Mouse (Mus musculus) lung, embryonic 14.5 days (tissue): ENCODE results near the gene Nol4l. TPM values are rescaled to one million over a fixed set of nuclear protein-coding genes. Genes with fewer than 3 reads are reported as not detected.

Experiments
- ATAC-seq: fragments of 200-750 bp; cut with Nextera tagmentation; 2 replicates; pipeline ENCODE4 v1.8.0; 2017; ENCODE audit warnings: mild to moderate bottlenecking, moderate TSS enrichment, moderate library complexity; ENCODE audit not compliant: insufficient read depth
- DNase-seq: peaks from one replicate; pipeline ENCODE4 v3.0.0-alpha.2; 2015
- H3K27ac ChIP-seq: fragments of 300-500 bp; sonication (generic); 2 replicates; pipeline ENCODE4 v1.5.1; 2014; ENCODE audit warnings: low read depth, mild to moderate bottlenecking, moderate library complexity
- H3K27me3 ChIP-seq: fragments of 300-500 bp; sonication (generic); 2 replicates; pipeline ENCODE4 v1.6.1; 2014; ENCODE audit warnings: low read length, control low read depth; ENCODE audit not compliant: insufficient read depth
- H3K36me3 ChIP-seq: fragments of 300-500 bp; sonication (generic); 2 replicates; pipeline ENCODE4 v1.6.1; 2014; ENCODE audit warnings: control low read depth; ENCODE audit not compliant: insufficient read depth
- H3K4me1 ChIP-seq: fragments of 300-500 bp; sonication (generic); 2 replicates; pipeline ENCODE4 v1.6.1; 2014; ENCODE audit warnings: antibody characterized with exemption, control low read depth; ENCODE audit not compliant: insufficient read depth
- H3K4me2 ChIP-seq: fragments of 300-500 bp; sonication (generic); 2 replicates; pipeline ENCODE4 v1.6.1; 2014; ENCODE audit warnings: mild to moderate bottlenecking
- H3K4me3 ChIP-seq: fragments of 300-500 bp; sonication (generic); 2 replicates; pipeline ENCODE4 v1.5.1; 2014; ENCODE audit warnings: low read depth, low read length
- H3K9ac ChIP-seq: fragments of 300-500 bp; sonication (generic); 2 replicates; pipeline ENCODE4 v1.6.1; 2014
- H3K9me3 ChIP-seq: fragments of 300-500 bp; sonication (generic); 2 replicates; pipeline ENCODE4 v1.6.1; 2016; ENCODE audit warnings: low read depth, low read length, control low read depth
- CTCF ChIP-seq: IDR thresholded peaks from 2 replicates; pipeline ENCODE4 v1.5.1; 2016; ENCODE audit warnings: antibody characterized with exemption, low read depth
- WGBS: fragments of 180-500 bp; shearing (Covaris S2); extraction: QIAGEN DNeasy Blood & Tissue Kit; methylation state at CpG from one replicate; pipeline ENCODE4 v1.1.7; 2014; 5-methylcytosine and 5-hydroxymethylcytosine counted together
- polyA plus RNA-seq: library from polyadenylated mRNA; unstranded; fragments of >200 nt; fragmentation: Nextera tagmentation; extraction: Ambion mirVana; gene quantifications from 2 replicates; pipeline ENCODE4 v1.2.1, GENCODE M21; 2014

The Nol4l gene
- polyA plus RNA-seq, 1 experiment from 2014 or later, result 13.9 TPM

DNA sequence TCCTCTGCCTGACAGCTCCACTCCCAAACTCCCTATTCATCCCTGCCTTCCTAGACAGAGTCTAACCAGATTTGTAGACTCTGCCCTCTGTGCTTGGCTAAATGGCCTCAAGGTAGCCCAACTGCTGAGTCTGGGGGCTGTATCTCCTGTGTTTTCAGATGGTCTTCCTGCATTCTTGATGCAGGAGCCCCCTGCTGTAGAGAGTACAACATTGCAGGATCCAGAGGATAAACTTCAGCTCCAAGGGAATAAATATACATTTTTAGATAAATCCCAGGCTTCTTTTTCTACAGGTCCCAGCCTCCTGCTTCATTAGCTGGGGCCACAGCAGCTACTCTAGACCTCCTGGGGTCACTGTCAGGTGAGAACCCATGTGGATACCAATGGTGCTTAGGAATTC is 108.5 kb downstream of the Nol4l start:
- Histone ChIP-seq H3K9me3 (no peaks in the 10 kb centered on the region), H3K4me1 (0 out of 2 replicates have a peak, but pooled peaks cover 4% of the 10 kb centered on the region), H3K9ac (no peak overlapping the region), H3K4me3 (no peak overlapping the region), H3K36me3 (peaks cover 61% of the 10 kb centered on the region), H3K27ac (no peak overlapping the region), H3K4me2 (no peak overlapping the region), H3K27me3 (no peaks in the 10 kb centered on the region)
- ATAC-seq (no peak), DNase-seq (peak; percentile 40)
- peak; percentile 52 for TF ChIP-seq CTCF

DNA sequence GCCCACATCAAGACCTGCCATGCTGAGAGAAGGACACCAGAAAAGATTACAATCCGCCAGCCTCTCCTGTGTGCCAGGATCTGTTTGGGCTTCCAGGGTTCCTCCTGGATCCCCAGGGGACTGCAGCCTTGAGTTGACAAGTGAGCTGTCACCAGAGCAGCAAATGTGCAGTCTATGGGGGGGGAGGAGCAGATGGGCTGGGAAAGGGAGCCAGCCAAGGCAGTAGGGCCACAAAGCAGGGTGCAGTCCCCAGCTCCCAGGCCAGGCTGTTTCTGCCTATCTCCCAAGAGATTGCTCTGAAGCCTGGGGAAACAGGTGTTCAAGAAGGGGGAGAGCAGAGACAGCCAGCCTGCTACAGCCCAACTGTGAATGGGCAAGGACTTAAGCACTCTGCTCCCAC is 111.4 kb downstream of the Nol4l start:
- 100% methylated on average over 1 of the region's 1 CpGs for WGBS
- ATAC-seq, result no peak
- no peak overlapping the region for H3K4me2 ChIP-seq
- no peak for TF ChIP-seq CTCF
- no peak overlapping the region for H3K4me3 ChIP-seq
- H3K27ac ChIP-seq, result no peak overlapping the region
- H3K4me1 ChIP-seq, result no peaks in the 10 kb centered on the region
- no peak overlapping the region for H3K9ac ChIP-seq
- no peaks in the 10 kb centered on the region for H3K9me3 ChIP-seq
- H3K27me3 ChIP-seq, result no peaks in the 10 kb centered on the region
- no peak for DNase-seq
- H3K36me3 ChIP-seq, result peaks cover 76% of the 10 kb centered on the region

DNA sequence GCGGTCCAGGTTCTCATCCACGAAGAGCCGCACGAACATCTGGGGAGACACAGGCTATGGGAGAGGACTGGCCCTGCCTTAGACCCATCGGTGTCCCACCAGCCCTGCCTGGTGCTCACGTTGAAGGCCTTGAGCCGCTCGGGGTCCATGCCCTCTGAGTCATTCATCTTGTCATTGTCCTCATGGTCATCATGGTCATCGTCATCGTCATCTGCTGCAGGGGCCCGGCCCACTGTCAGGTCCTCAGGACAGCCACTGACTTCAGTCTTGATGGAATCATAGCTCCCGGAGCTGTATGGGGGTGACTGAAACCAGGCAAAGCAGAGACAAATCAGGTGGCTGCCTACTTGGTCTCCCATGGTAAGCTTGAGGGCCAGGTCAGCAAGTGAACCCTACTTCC is 111.9 kb downstream of the Nol4l start:
- no peaks in the 10 kb centered on the region for H3K9me3 ChIP-seq
- H3K27me3 ChIP-seq, result no peaks in the 10 kb centered on the region
- no peak overlapping the region for H3K9ac ChIP-seq
- peaks cover 76% of the 10 kb centered on the region for H3K36me3 ChIP-seq
- WGBS, result 92% methylated on average over 12 of the region's 12 CpGs
- no peak overlapping the region for H3K4me3 ChIP-seq
- ATAC-seq (no peak), DNase-seq (no peak)
- no peak overlapping the region for H3K4me2 ChIP-seq
- TF ChIP-seq CTCF, result no peak
- no peak overlapping the region for H3K27ac ChIP-seq
- no peaks in the 10 kb centered on the region for H3K4me1 ChIP-seq

DNA sequence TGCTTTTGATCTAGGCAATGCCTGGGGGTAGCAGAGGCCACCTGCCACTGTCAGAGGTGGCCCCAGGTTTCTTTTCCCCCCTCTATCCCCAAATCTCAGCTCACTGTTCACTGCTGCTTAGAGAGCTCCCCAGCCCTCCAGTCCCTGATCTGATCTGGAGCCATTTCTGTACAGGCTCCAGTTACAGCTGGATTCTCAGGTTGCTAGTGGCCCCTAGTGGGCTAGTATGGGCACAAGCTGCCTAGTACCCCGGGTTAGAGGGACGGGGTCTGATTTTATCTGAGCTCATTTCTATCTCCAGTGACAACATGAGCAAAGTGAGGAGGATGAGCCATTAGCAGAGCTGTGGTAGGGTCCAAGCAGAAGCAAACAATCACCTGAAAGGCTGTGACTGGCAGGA is 115.2 kb downstream of the Nol4l start:
- ATAC-seq (0 out of 2 replicates have a peak, but pooled peaks have one; percentile 53), DNase-seq (peak; percentile 59)
- Histone ChIP-seq H3K9ac (no peak overlapping the region), H3K9me3 (no peaks in the 10 kb centered on the region), H3K4me2 (no peak overlapping the region), H3K27ac (no peak overlapping the region), H3K27me3 (no peaks in the 10 kb centered on the region), H3K4me1 (no peaks in the 10 kb centered on the region), H3K36me3 (peaks cover 95% of the 10 kb centered on the region), H3K4me3 (no peak overlapping the region)
- peak; percentile 62 for TF ChIP-seq CTCF
- 34% methylated on average over 2 of the region's 2 CpGs for WGBS

DNA sequence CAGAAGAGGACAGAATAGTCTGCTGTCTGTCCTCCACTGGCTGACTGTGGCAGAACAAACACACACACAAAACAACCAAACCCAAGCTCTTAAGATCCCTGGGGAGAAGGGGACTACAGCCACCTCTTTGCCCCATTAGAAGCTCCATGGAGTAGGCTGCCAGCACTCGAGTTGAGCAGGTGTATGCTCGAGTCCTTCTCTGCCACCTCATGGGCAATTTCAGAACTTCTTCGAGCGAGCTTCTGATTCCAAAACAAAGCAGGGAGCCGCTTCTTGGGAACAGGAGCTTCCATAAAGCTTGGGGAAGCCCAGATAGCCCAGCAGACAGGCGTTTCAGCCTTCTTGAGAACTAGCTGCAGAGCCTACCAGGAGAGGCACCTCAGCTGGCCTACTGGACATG is 117.2 kb downstream of the Nol4l start:
- 61% methylated on average over 6 of the region's 6 CpGs for WGBS
- Histone ChIP-seq H3K4me3 (no peak overlapping the region), H3K27ac (no peak overlapping the region), H3K9me3 (no peaks in the 10 kb centered on the region), H3K9ac (no peak overlapping the region), H3K4me2 (no peak overlapping the region), H3K27me3 (no peaks in the 10 kb centered on the region), H3K36me3 (peaks cover 89% of the 10 kb centered on the region), H3K4me1 (no peaks in the 10 kb centered on the region)
- no peak for DNase-seq
- 0 out of 2 replicates have a peak, but pooled peaks have one; percentile 7 for TF ChIP-seq CTCF
- no peak for ATAC-seq

DNA sequence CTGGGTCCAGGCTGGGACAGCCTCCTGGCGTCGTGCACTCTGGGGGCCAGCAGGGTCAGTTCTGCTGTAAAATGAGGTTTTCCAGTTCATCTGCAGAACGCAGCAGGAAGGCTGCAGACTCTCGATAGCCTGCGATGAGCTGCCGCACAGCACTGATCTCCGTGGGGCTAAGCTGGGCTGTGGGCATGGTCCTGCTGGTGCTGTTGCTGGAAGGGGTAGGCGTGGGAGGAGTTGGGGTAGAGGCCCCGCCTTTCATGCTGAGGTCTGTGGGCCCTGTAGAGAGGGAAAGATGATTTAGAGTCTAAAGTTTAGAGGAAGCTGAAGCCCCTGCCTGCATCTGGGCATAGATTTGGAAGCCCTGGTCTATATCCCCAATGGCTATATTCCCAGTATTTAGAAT is 118.2 kb downstream of the Nol4l start:
- 66% methylated on average over 9 of the region's 9 CpGs for WGBS
- H3K27ac ChIP-seq, result no peak overlapping the region
- no peak overlapping the region for H3K4me2 ChIP-seq
- TF ChIP-seq CTCF, result no peak
- H3K9ac ChIP-seq, result no peak overlapping the region
- ATAC-seq, result no peak
- H3K4me3 ChIP-seq, result no peak overlapping the region
- H3K9me3 ChIP-seq, result no peaks in the 10 kb centered on the region
- no peaks in the 10 kb centered on the region for H3K27me3 ChIP-seq
- DNase-seq, result no peak
- H3K36me3 ChIP-seq, result peaks cover 85% of the 10 kb centered on the region
- H3K4me1 ChIP-seq, result no peaks in the 10 kb centered on the region

DNA sequence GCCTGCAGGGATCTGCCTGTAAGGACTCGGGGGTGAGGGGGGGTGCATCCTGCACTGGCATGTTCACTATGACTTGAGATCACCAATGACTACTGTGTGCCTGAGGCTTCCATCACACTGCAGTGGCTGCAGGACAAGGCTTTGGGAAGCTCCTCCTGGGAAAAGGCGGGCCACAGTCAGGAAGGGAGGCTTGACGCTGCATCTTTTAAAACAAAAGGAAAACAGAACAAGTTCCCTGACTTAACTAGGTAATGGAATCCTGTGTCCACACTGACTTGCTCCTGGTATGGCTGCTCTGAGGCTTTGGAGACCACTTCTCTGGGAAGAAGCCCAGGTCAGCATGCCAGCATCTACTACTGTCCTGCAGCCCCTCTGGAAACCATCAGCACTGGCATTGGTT is 120.8 kb downstream of the Nol4l start:
- H3K27me3 ChIP-seq, result no peaks in the 10 kb centered on the region
- no peak for ATAC-seq
- DNase-seq, result no peak
- no peak overlapping the region for H3K4me3 ChIP-seq
- 79% methylated on average over 3 of the region's 3 CpGs for whole genome bisulfite sequencing
- H3K9me3 ChIP-seq, result no peaks in the 10 kb centered on the region
- H3K36me3 ChIP-seq, result peaks cover 68% of the 10 kb centered on the region
- no peak overlapping the region for H3K9ac ChIP-seq
- no peak for TF ChIP-seq CTCF
- H3K27ac ChIP-seq, result no peak overlapping the region
- no peaks in the 10 kb centered on the region for H3K4me1 ChIP-seq
- H3K4me2 ChIP-seq, result no peak overlapping the region

DNA sequence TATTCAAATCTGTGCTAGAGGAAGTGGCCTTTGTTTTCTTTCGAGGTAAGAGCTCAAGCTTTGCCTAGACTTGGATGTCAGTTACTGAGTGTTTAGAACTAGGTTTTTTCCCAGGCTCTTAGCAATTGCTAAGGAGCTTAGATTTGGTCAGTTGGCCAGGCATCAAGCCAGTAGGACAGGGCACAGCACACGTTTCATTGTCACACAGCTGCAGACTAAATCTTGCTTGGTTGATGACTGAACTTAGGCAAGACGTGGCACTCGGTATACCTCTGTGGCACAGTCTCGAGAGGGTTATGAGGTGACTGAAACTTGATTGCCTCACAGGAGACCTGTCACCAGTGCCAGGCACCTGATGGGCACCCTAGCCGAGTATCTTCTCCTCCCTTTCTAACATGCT is 122.9 kb downstream of the Nol4l start:
- DNase-seq (no peak), ATAC-seq (no peak)
- H3K27me3 ChIP-seq, result no peaks in the 10 kb centered on the region
- no peak overlapping the region for H3K4me2 ChIP-seq
- WGBS, result 62% methylated on average over 6 of the region's 6 CpGs
- no peak overlapping the region for H3K4me3 ChIP-seq
- no peak for TF ChIP-seq CTCF
- peaks cover 59% of the 10 kb centered on the region for H3K36me3 ChIP-seq
- H3K9ac ChIP-seq, result no peak overlapping the region
- no peaks in the 10 kb centered on the region for H3K9me3 ChIP-seq
- no peaks in the 10 kb centered on the region for H3K4me1 ChIP-seq
- H3K27ac ChIP-seq, result no peak overlapping the region
